Mouse (Mus musculus): ENCODE results near the gene Jph3. TPM values are rescaled to one million over a fixed set of nuclear protein-coding genes. Genes with fewer than 3 reads are reported as not detected.

The Jph3 gene
- 0.38 and 0.51 TPM in 2 replicates for polyA plus RNA-seq (2012; rRNA removed)

DNA sequence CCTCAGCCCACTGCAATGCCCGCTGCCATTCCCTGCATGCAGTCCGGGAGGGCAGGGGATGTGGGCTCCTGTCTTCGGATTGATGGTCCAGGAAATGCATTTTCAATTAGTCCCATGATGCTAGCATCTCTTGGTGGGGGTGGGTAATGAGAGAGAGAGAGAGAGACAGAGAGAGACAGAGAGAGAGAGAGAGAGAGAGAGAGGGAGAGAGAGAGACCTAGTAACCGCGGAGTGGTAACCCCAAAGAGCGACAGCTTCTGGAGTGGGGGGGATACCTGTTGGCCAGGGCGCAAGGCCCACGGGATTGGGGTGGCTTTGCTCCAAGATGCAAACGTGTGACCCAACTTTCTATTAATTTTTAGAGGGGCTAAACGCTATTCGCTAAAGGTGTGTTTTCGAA lies at the start of gene Jph3:
Gene Jph3, plus strand, starts transcription at position 301 of the 400 bp plus-strand sequence.
- no peak for DNase-seq (ENCODE audit: low read depth, low spot score)
- WGBS, result 11% methylated on average over 12 of the region's 12 CpGs

DNA sequence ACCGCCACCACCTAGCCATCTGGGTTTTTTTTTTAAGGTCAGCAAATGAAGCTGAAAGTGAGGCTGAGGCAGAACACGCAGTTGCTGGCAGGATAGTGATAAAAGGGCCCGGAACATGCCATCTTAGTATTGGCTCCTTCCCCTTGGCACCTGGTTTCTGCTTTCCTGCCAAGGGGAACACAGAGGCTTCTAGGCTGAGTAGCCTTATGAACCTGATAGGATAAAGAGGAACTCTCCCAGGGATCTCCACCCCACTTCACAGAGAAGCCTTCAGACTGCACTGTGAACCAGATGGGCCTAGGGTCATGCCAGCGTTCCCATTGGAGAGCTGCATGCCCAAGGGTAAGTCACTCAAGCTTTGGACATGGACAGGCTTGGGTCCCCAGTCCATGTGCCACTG lies 48.5 kb upstream of the Jph3 start:
- 76% methylated on average over 4 of the region's 4 CpGs for WGBS
- DNase-seq (ENCODE audit: low read depth, low spot score), result no peak

- WGBS, result 56% methylated on average over 10 of the region's 10 CpGs
- no peak for DNase-seq (ENCODE audit: low read depth, low spot score)
Observed at GRCm38 (mm10) chr8:121681457-121681856, 48.0 kb upstream of the Jph3 start.

- 62% methylated on average over 10 of the region's 10 CpGs for WGBS
- no peak for DNase-seq (ENCODE audit: low read depth, low spot score)
Observed at GRCm38 (mm10) chr8:121683083-121683832, 46.2 kb upstream of the Jph3 start.

- no peak for DNase-seq (ENCODE audit: low read depth, low spot score)
- WGBS, result 10% methylated on average over 4 of the region's 4 CpGs
Observed at GRCm38 (mm10) chr8:121685419-121685818, 44.0 kb upstream of the Jph3 start.

DNA sequence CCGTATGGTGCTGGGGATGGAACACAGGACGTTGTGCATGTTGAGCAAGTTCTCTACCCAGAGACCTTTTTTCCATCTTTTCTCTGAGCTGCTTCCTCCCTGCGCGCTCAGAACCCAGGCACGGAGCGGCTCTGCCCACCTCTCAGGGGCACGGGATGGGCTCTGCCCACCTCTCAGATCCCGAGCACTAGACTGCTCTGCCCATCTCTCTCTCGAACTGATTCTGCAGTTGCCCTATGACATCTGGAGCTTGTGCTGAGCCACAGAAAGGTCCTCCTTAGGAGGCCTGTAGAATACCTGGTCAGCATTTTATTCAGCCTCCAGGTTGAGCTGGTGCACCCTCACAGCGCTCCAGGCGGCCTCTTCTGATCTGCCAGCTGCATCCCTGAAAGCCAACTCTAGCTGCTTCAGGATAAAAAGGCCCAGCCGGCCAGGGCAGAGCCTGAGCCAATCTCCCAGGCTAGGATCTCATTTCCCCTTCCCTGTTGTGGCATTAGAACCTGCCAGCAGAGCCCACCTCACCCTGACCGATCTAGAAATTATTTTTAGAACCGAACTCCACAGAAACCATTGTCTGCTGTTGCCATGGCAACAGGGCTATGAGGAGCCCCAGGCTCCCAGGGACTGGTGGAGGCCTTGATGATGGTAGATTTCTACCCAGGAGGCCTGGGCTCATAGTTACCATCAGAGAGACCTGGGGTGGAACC lies 41.8 kb upstream of the Jph3 start:
- no peak for DNase-seq (ENCODE audit: low read depth, low spot score)
- WGBS, result 66% methylated on average over 14 of the region's 14 CpGs

DNA sequence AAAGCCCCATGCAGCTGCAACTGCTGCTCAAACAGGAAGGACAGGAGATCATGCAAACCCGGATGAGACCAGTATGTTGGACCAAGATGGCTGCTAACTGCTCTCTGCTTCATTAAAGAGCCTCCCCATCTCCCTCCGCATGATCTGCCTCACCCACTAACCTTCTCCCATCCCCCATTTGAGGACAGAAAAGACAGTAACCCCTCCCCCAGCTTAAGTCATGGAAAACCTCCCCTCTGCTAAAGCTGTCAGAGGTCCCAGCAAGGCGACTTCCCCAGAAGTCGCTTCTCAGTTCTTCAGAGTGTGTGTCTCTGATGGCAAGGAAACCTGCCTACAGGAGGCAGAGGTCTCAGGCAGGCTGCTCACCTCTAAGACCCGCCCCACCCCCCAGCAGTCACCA lies 40.9 kb upstream of the Jph3 start:
- no peak for DNase-seq (ENCODE audit: low read depth, low spot score)
- 41% methylated on average over 5 of the region's 5 CpGs for WGBS

- no peak for DNase-seq (ENCODE audit: low read depth, low spot score)
- 54% methylated on average over 4 of the region's 4 CpGs for WGBS
Observed at GRCm38 (mm10) chr8:121694453-121694852, 35.0 kb upstream of the Jph3 start.

DNA sequence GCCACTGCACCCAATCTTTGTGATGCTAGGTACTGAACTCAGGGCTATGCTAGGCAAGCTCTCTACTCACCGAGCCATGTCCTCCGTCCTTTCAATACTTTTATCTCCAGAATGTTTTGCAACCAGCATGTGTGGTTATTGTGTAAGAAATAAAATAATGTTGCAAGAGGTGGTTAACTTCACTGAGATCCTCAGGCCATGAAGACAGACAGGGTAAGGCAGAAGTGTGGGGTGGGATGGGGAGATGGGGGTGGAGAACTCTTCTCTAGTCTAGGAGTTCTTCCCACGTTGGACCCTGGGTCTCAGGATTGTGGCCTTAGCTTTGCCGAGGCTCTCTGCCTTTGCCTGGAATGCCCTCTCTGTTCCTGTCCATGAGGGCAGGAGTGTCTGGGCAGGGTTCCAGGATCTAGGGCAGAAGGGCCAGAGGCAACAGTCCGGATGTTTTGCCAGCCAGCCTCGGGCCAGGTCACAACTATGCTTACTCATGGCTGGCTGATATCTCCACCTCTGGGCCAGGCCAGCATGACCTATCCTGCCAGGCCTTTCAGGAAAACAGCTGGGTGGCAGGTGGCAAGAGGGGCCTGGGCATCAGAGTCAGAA lies 33.7 kb upstream of the Jph3 start:
- DNase-seq (ENCODE audit: low read depth, low spot score), result no peak
- 56% methylated on average over 6 of the region's 6 CpGs for WGBS

GRCm38 (mm10) chr8:121697735-121698614 lies 31.4 kb upstream of the Jph3 start:
- DNase-seq (ENCODE audit: low read depth, low spot score), result no peak
- WGBS, result 6% methylated on average over 17 of the region's 17 CpGs

DNA sequence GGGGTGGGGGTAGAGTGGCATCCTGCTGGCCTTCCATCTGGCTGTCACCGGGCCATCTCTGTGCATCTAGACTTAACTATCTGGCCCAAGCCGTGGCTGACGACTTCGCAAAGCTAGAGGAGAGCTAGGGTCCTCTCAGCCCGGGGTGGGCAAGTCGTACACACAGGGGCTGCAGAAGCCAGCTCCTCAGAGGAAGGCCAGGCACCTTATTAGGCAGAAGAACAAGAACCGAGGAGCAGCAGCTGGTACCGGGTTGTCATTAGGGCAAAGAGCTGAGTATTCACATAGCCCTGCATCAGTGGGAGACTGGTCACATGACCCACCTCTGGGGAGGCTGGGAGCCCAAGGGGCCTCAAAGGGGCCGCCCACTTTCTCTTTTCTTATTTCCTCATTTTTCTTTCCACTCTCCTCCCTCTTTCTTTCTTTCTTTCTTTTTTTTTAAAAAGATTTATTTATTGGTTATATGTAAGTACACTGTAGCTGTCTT lies 30.8 kb upstream of the Jph3 start:
- WGBS, result 11% methylated on average over 9 of the region's 9 CpGs
- no peak for DNase-seq (ENCODE audit: low read depth, low spot score)

- WGBS, result 42% methylated on average over 2 of the region's 2 CpGs
- DNase-seq (ENCODE audit: low read depth, low spot score), result no peak
Observed at GRCm38 (mm10) chr8:121699936-121700335, 29.5 kb upstream of the Jph3 start.

DNA sequence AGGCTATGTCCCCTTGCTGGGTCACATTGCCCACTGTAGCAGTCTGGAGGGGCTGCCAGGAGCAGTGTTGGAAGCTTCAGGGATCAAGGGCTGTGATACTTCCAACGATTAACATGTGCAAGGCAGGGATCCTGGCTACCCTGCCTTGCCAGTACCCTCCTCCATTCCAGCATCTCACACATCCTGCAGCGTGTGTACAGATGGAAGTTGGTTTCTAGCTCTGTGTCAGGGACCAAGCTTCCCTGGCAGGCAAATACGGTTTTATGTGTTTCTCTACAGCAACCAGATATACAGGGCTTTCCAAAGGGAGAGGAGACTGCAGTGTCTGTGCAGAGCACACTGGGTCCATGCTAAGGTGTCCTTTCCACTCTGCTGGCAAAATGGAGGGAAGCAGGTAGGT lies 24.2 kb upstream of the Jph3 start:
- no peak for DNase-seq (ENCODE audit: low read depth, low spot score)
- WGBS, result 50% methylated on average over 3 of the region's 3 CpGs

DNA sequence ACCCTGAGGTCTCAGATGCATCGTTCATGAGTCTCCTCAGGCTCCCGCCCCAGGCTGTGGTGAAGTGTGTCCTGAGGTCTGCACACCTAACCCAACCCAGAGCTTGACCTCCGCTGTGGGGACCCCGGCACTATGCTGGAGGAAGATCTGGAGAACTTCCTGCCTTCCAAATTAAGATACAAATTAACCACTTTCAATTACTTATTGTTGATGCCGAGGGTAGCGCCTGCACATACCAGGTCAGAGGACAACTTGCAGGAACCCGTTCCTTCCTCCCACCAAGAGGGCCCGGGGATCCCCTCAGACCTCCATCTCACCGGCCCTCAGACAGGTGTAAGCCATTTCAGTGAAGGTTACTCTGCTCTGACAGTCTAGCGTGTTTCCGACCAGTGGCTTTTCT lies 22.5 kb upstream of the Jph3 start:
- no peak for DNase-seq (ENCODE audit: low read depth, low spot score)
- 76% methylated on average over 11 of the region's 11 CpGs for WGBS

- 41% methylated on average over 6 of the region's 6 CpGs for WGBS
- no peak for DNase-seq (ENCODE audit: low read depth, low spot score)
Observed at GRCm38 (mm10) chr8:121708406-121708805, 21.0 kb upstream of the Jph3 start.

GRCm38 (mm10) chr8:121717502-121717901 lies 11.9 kb upstream of the Jph3 start:
- no peak for DNase-seq (ENCODE audit: low read depth, low spot score)
- 42% methylated on average over 14 of the region's 14 CpGs for WGBS

DNA sequence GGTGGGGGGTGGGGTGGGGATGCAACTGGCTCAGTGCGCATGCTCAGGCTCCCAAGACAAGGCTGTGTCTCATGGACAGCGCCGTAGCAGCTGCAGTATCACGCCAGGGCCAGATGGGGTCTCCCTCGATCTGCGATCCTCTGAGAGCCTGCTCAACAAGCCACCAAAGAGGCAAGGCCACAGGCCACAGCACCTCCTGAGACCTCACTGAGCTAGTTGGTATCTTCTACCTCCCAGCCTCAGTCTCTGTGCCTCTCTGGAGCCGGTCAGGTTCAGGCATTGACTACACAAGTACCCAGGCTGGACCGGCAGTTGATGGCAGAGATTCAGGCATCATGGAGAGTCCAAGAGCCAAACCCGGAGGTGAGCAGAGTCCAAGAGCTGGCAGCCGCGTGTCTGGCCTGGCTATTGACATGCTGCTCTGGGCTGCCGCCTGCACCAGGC lies 11.4 kb upstream of the Jph3 start:
- DNase-seq (ENCODE audit: low read depth, low spot score), result no peak
- WGBS, result 22% methylated on average over 12 of the region's 12 CpGs

- WGBS, result 42% methylated on average over 6 of the region's 6 CpGs
- no peak for DNase-seq (ENCODE audit: low read depth, low spot score)
Observed at GRCm38 (mm10) chr8:121718925-121719324, 10.5 kb upstream of the Jph3 start.

DNA sequence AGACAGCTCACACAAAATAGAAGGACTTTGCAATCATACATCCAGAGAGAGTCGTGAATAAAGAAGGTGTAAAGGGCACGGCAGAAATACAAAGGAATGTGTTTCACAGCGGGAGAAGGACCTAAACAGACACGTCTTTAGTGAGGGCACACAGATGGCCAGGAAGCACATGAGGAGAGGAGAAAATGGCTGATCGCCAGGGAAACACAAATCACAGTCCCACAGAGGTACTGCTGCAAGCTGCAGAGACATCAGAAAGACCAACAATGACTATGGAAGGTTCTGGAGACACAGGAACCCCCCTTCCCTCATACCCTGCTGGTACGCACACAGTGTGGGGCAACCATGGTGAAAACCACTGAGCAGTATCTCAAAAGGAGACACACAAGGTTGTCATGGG lies 8.4 kb upstream of the Jph3 start:
- WGBS, result 39% methylated on average over 6 of the region's 6 CpGs
- no peak for DNase-seq (ENCODE audit: low read depth, low spot score)

- WGBS, result 63% methylated on average over 12 of the region's 12 CpGs
Observed at GRCm38 (mm10) chr8:121723846-121724245, 5.6 kb upstream of the Jph3 start.

More at GRCm38 (mm10) chr8:121723846-121724245, 5.6 kb upstream of the Jph3 start:
- DNase-seq (ENCODE audit: low read depth, low spot score), result no peak
